Mouse (Mus musculus): ENCODE measurements around the gene 2700081O15Rik. TPM values are rescaled to one million over a fixed set of nuclear protein-coding genes. Genes with fewer than 3 reads are reported as not detected.

2700081O15Rik gene
- 15.8 and 24.3 TPM in 2 replicates for polyA plus RNA-seq (2012; ENCODE audit: low replicate concordance)

GRCm38 (mm10) chr19:7416834-7417735, at the start of gene 2700081O15Rik:
Gene 2700081O15Rik (plus strand): TSS chr19:7417625.

GRCm38 (mm10) chr19:7382903-7383865, 34.2 kb upstream of the 2700081O15Rik start, which contains the start of gene Spindoc:
Gene Spindoc (minus strand): TSS chr19:7382994.

Other genes starting within 250 kb of the 2700081O15Rik start
- 123 and 146 TPM in 2 replicates for gene Otub1, start 211.3 kb upstream of the 2700081O15Rik start, polyA plus RNA-seq (2012; ENCODE audit: low replicate concordance)
- 212 and 399 TPM in 2 replicates for gene Cox8a, start 200.0 kb upstream of the 2700081O15Rik start, polyA plus RNA-seq (2012; ENCODE audit: low replicate concordance)
- 47.2 and 78.6 TPM in 2 replicates for gene Naa40, start 176.4 kb upstream of the 2700081O15Rik start, polyA plus RNA-seq (2012; ENCODE audit: low replicate concordance)
- 14.6 and 15.0 TPM in 2 replicates for gene Rcor2, start 150.3 kb upstream of the 2700081O15Rik start, polyA plus RNA-seq (2012; ENCODE audit: low replicate concordance)
- gene Mark2, start 75.8 kb upstream of the 2700081O15Rik start, polyA plus RNA-seq (2012; ENCODE audit: low replicate concordance) = 289 and 396 TPM in 2 replicates
- 40.6 and 55.1 TPM in 2 replicates for gene Spindoc, start 34.6 kb upstream of the 2700081O15Rik start, polyA plus RNA-seq (2012; ENCODE audit: low replicate concordance)
- 29.2 and 46.6 TPM in 2 replicates for gene Rtn3, start 65.7 kb downstream of the 2700081O15Rik start, polyA plus RNA-seq (2012; ENCODE audit: low replicate concordance)
- gene Atl3, start 76.4 kb downstream of the 2700081O15Rik start, polyA plus RNA-seq (2012; ENCODE audit: low replicate concordance) = 10.6 and 11.9 TPM in 2 replicates
- gene Pla2g16, start 139.8 kb downstream of the 2700081O15Rik start, polyA plus RNA-seq (2012; ENCODE audit: low replicate concordance) = 3.7 and 4.1 TPM in 2 replicates
- not detected in 2 replicates for gene Lgals12, start 189.6 kb downstream of the 2700081O15Rik start, polyA plus RNA-seq (2012; ENCODE audit: low replicate concordance)
- gene Hrasls5, start 194.9 kb downstream of the 2700081O15Rik start, polyA plus RNA-seq (2012; ENCODE audit: low replicate concordance) = not detected in 2 replicates